Mouse (Mus musculus) adrenal gland, adult 2 months (tissue): ENCODE data around the gene Klhl5. TPM values are rescaled to one million over a fixed set of nuclear protein-coding genes. Genes with fewer than 3 reads are reported as not detected.

ENCODE experiments used
- DNase-seq: peaks from one replicate; pipeline ENCODE4 v3.0.0; 2021
- polyA plus RNA-seq: library from polyadenylated mRNA; depleted of rRNA; stranded (reverse); fragments of >200 nt; gene quantifications from 2 replicates; pipeline ENCODE4 v1.2.3, GENCODE M21; 2012
- total RNA-seq, 2 experiments: library from RNA; stranded (reverse); gene quantifications; 2 replicates each; pipeline ENCODE4 v1.2.3; 2021

Klhl5 gene
- total and polyA plus RNA-seq, 3 experiments: 31.4 to 63.2 (median 48.6) TPM

- DNase-seq: no peak
Observed at GRCm38 (mm10) chr5:65145499-65146101, 38.3 kb downstream of the Klhl5 start.

- DNase-seq: no peak
Observed at GRCm38 (mm10) chr5:65146749-65147148, 39.4 kb downstream of the Klhl5 start.

GRCm38 (mm10) chr5:65149706-65150105 lies 42.4 kb downstream of the Klhl5 start:
- DNase-seq: no peak

- DNase-seq: no peak
Observed at GRCm38 (mm10) chr5:65150376-65150955, 43.1 kb downstream of the Klhl5 start.

- no peak for DNase-seq
Observed at GRCm38 (mm10) chr5:65151276-65151675, 43.9 kb downstream of the Klhl5 start.

GRCm38 (mm10) chr5:65151767-65152166 lies 44.4 kb downstream of the Klhl5 start:
- DNase-seq: no peak

GRCm38 (mm10) chr5:65154287-65154686 lies 46.9 kb downstream of the Klhl5 start:
- DNase-seq: no peak

GRCm38 (mm10) chr5:65156853-65157252 lies 49.5 kb downstream of the Klhl5 start:
- DNase-seq: peak; percentile 34

GRCm38 (mm10) chr5:65157412-65158381 lies 50.4 kb downstream of the Klhl5 start:
- DNase-seq: peak; percentile 79

GRCm38 (mm10) chr5:65158696-65159305 lies 51.5 kb downstream of the Klhl5 start:
- DNase-seq: no peak

GRCm38 (mm10) chr5:65163001-65163400 lies 55.7 kb downstream of the Klhl5 start:
- DNase-seq: no peak

- DNase-seq: no peak
Observed at GRCm38 (mm10) chr5:65163489-65164092, 56.3 kb downstream of the Klhl5 start.

GRCm38 (mm10) chr5:65170206-65170605 lies 62.9 kb downstream of the Klhl5 start:
- DNase-seq: no peak

- peak; percentile 26 for DNase-seq
Observed at GRCm38 (mm10) chr5:65175035-65175917, 67.9 kb downstream of the Klhl5 start.

- no peak for DNase-seq
Observed at GRCm38 (mm10) chr5:65175918-65176484, 68.7 kb downstream of the Klhl5 start.

- peak; percentile 59 for DNase-seq
Observed at GRCm38 (mm10) chr5:65177026-65177514, 69.7 kb downstream of the Klhl5 start.

- no peak for DNase-seq
Observed at GRCm38 (mm10) chr5:65178477-65178876, 71.1 kb downstream of the Klhl5 start.

- no peak for DNase-seq
Observed at GRCm38 (mm10) chr5:65181160-65181793, 73.9 kb downstream of the Klhl5 start.

GRCm38 (mm10) chr5:65181794-65182169 lies 74.4 kb downstream of the Klhl5 start:
- no peak for DNase-seq

GRCm38 (mm10) chr5:65182268-65182667 lies 74.9 kb downstream of the Klhl5 start:
- DNase-seq: no peak
